Mouse (Mus musculus) E14TG2a.4 (cell line): ENCODE measurements around the gene Nkx2-1.
A peak's percentile ranks its signal among the peaks of the same experiment; 100 is the strongest.

Source experiments
- H3K27me3 ChIP-seq: 2 replicates; pipeline ENCODE4 v1.6.1; 2014; ENCODE audit warnings: low read length, control low read depth; ENCODE audit not compliant: insufficient read depth
- H3K36me3 ChIP-seq: 2 replicates; pipeline ENCODE4 v1.6.1; 2014; ENCODE audit warnings: low read length, control low read depth; ENCODE audit not compliant: insufficient read depth
- H3K4me1 ChIP-seq: replicated peaks from 2 replicates; pipeline ENCODE4 v1.6.1; 2014; ENCODE audit warnings: low read depth, low read length, control low read depth
- H3K4me3 ChIP-seq: replicated peaks from 2 replicates; pipeline ENCODE4 v1.5.1; 2014; ENCODE audit warnings: mild to moderate bottlenecking, low read length
- H3K9me3 ChIP-seq: 2 replicates; pipeline ENCODE4 v1.6.1; 2014; ENCODE audit warnings: low read length, control low read depth
- CTCF ChIP-seq: conservative IDR thresholded peaks from 2 replicates; pipeline ENCODE4 v1.5.1; 2014; ENCODE audit warnings: low read length
- NANOG ChIP-seq: IDR thresholded peaks from 2 replicates; pipeline ENCODE4 v1.6.1; 2014; ENCODE audit warnings: borderline replicate concordance, low read length, mixed read lengths
- POU5F1 ChIP-seq: IDR thresholded peaks from 2 replicates; pipeline ENCODE4 v1.6.1; 2014; ENCODE audit warnings: low read length, borderline replicate concordance

Nkx2-1 gene

DNA sequence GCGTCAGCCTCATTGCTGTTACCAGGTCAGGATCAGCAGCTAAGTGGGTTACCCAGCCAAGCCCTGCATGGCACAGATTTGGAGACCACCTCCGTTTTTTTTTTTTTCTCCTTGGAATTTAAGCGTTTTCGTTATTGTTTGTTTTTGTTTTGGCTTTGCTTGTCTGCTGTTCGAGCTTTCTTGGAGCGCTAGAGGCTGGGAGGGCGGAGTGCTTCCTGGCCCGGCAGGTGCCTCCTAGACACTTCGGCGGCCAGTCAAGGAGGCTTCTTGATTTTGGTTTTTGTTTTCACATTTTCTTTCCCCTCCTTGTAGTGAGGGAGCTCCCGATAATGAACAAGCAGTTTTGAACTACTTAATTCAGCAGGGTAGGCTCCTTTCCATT lies at the start of gene Nkx2-1:
Nkx2-1 (minus strand) TSS at position 25 of the 382 bp plus-strand sequence.
- Histone ChIP-seq H3K4me1 (peaks cover 27% of the 10 kb centered on the region), H3K27me3 (peaks cover 94% of the 10 kb centered on the region)

DNA sequence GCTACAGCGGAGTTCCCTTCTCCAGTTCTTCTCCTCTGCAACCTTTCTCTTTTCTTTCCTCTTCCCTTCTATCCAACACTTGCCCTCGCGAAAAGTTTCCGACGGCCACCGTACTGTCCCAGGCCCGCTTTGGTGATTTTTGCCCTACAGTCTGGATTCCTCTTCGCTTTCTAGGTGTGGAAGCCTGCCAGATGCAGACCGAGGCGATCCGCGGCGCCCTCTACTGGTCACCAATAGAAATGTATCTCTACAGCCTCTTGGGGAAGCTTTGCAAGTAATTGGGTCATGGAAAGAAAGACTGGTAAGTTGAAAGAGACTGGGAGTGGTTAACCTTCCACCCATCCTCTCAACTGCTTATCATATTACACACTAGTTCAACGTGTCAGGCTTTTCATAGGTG lies 4.4 kb upstream of the Nkx2-1 start:
- Histone ChIP-seq H3K9me3 (peaks cover 38% of the 10 kb centered on the region), H3K36me3 (no peaks in the 10 kb centered on the region; the same call in 1 of the 2 replicates), H3K4me3 (0 out of 2 replicates have a peak overlapping the region, but pooled peaks have one; percentile 23), H3K4me1 (peaks cover 9% of the 10 kb centered on the region), H3K27me3 (peaks cover 70% of the 10 kb centered on the region)
- TF ChIP-seq NANOG (no peak), POU5F1 (no peak), CTCF (peak; percentile 70)

More for the DNA sequence above, at the start of gene Nkx2-1:
- H3K4me3 ChIP-seq, result peak within 1 kb of the TSS; percentile 69
- TF ChIP-seq CTCF, result no peak
- no peak for TF ChIP-seq NANOG
- TF ChIP-seq POU5F1, result no peak
- peaks cover 38% of the 10 kb centered on the region for H3K9me3 ChIP-seq
- no peaks in the 10 kb centered on the region; the same call in 1 of the 2 replicates for H3K36me3 ChIP-seq

DNA sequence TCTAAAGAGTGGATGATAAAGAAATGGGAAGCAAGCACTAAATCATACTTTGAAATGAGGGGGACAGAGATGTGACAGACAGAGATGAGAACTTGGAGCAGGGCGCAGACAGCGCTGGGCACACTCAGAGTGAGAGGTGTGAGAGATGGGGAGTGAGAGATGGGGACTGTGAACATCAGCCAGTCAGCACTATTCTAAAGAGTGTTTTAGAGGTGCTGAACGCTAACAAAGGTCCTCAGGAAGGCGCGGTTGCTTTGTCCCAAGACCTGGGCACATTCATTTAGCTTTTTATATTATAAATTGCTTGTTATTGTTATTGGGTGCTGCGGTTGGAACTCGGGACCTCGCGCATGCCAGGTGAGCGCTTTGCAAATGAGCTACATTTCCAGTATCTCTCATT lies 3.9 kb upstream of the Nkx2-1 start:
- Histone ChIP-seq H3K36me3 (no peaks in the 10 kb centered on the region; the same call in 1 of the 2 replicates), H3K4me3 (peak overlapping the region; percentile 23; the same call in 1 of the 2 replicates), H3K27me3 (peaks cover 74% of the 10 kb centered on the region), H3K9me3 (peaks cover 38% of the 10 kb centered on the region), H3K4me1 (peaks cover 13% of the 10 kb centered on the region)
- no peak for TF ChIP-seq NANOG
- no peak for TF ChIP-seq POU5F1
- TF ChIP-seq CTCF, result no peak

DNA sequence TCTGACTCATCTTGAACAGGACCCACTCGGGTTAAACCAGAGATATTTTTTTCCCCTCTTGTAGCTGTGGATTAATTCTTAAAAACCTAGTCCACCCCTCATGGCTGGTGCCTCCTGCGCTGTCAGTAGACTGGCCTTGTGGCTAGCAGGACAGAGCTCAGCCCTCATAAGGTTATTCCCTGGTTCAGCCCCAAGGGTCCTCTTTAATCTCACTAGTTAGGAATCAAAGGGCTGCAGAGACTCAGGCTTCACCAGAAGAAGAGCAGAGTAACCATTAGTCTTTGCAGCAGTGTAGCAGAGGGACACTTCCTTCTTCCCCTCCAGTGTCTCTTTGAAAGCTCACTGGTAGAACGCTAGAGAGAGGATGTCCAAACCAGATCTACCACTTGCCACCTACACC lies 1.9 kb upstream of the Nkx2-1 start:
- Histone ChIP-seq H3K27me3 (peaks cover 91% of the 10 kb centered on the region), H3K9me3 (peaks cover 38% of the 10 kb centered on the region), H3K4me1 (peaks cover 24% of the 10 kb centered on the region), H3K36me3 (no peaks in the 10 kb centered on the region; the same call in 1 of the 2 replicates), H3K4me3 (no peak overlapping the region)
- TF ChIP-seq CTCF (no peak), NANOG (no peak), POU5F1 (no peak)

DNA sequence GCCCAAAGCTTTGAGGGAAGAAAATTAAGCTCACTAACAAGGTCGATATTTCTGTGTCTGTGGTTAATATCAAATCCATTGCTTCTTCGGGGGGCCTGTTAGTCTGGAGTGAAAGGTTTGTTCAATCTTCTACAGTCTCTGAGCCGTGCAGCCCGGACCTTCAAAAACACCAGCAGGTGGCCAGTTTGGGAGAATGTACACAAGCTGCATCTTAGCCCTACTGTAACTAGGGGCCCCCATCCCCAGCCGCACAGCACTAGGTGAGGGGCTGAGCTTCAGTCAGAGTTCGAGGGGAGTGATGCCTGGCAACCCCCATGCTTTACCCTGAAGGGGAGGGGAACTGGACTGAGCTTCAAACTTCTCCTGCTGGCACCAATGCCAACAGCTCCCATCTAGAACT lies 1.2 kb upstream of the Nkx2-1 start:
- Histone ChIP-seq H3K27me3 (peaks cover 94% of the 10 kb centered on the region), H3K4me1 (peaks cover 27% of the 10 kb centered on the region), H3K36me3 (no peaks in the 10 kb centered on the region; the same call in 1 of the 2 replicates), H3K9me3 (peaks cover 38% of the 10 kb centered on the region), H3K4me3 (no peak overlapping the region)
- TF ChIP-seq CTCF (no peak), NANOG (no peak), POU5F1 (no peak)

DNA sequence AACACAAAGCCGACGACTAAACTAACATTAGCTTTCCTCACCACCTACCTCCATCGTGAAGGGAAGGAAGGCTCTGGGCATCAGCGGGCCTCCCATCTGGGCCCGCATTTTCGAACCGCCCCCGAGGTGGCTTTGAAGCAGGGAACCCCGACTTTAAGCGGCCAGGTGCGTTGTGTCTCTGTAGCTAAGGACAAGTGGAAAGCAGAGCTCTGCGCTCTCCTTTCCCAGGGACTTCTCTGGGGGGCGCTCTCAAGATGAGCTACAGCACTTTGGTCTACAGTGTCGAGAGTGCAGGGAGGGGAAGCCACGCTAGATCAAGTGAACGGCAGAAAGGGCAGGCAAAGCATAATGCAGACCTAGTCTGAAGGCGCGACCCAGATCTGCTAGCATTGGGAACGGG lies 634 bp upstream of the Nkx2-1 start:
- peaks cover 94% of the 10 kb centered on the region for H3K27me3 ChIP-seq
- peaks cover 38% of the 10 kb centered on the region for H3K9me3 ChIP-seq
- TF ChIP-seq POU5F1 (no peak), NANOG (no peak), CTCF (no peak)
- peaks cover 27% of the 10 kb centered on the region for H3K4me1 ChIP-seq
- no peak overlapping the region for H3K4me3 ChIP-seq
- no peaks in the 10 kb centered on the region; the same call in 1 of the 2 replicates for H3K36me3 ChIP-seq

DNA sequence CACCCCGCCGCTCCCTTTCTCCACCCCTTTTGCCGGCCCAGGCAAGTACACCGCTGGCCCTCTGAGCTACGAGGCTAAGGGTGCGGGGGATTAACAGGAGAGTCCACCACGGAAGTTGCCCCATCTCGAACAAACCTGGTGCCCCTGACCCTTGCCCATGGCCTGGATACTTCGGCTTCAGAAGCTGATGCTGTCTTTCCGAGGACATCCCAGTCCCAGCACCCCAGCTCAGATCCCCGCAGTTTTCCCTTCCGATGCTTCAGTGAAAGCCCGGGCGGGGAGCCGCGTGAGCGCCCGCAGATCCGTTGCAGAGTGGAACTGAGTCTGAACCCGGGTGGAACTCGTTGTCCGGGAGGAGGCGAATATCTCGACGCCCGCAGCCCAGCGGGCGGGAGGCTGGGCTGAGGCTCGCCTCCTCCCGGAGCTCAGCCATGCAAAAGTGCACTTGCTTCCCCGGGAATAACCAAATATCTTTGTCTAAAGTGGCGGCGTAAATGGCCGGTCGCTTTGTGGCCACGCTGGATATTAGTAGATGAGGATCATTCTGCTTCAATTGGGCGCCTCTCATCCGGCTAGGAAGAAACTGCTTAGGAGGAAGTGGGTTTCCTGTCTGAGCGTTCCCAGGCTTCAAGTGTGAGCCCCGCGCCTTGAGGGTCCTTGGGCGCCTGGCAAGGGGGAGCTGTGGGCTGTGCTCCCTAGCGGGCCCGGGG lies 379 bp downstream of the Nkx2-1 start:
- peak overlapping the region; percentile 69 for H3K4me3 ChIP-seq
- peaks cover 93% of the 10 kb centered on the region for H3K27me3 ChIP-seq
- H3K9me3 ChIP-seq, result peaks cover 38% of the 10 kb centered on the region
- H3K36me3 ChIP-seq, result no peaks in the 10 kb centered on the region; the same call in 1 of the 2 replicates
- peaks cover 27% of the 10 kb centered on the region for H3K4me1 ChIP-seq
- TF ChIP-seq CTCF, result no peak
- TF ChIP-seq POU5F1, result no peak
- no peak for TF ChIP-seq NANOG

DNA sequence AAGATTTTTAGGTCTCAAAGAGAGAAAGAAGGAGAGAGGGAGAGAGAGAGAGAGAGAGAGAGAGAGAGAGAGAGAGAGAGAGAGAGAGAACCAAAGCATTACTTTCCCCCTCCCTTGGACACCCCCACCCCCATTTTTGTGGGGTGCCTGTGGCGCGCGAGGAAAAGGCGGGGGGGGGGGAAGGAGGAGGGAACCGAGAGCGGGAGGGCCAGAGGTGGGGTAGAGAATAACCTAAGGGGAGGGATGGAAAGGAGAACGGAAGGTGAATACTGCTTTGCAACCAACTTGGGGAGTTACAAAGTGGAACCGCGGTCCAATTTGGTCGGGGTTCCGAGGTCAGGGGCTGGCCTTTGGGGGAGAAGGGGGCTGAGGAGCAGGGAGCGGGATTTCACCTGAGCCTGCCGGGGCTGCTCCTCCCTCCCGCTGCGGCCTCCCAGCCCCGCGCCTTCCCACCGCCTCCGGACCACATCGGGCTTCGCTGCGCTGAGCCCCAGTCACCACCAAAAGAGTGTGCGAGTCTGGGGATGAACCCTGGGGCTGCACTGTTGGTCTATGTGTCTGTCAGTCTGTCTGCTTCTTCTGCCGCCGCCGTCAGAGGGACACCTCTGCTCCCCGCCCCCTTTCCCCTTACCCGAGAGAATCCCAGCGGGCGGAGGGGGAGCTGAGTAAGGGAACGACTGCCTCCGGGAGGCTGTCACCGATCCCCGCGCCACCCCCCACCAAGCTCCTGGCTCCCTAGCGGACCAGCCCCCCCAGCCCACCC lies 1.1 kb downstream of the Nkx2-1 start:
- H3K36me3 ChIP-seq, result no peaks in the 10 kb centered on the region; the same call in 1 of the 2 replicates
- TF ChIP-seq CTCF (no peak), NANOG (no peak)
- H3K4me1 ChIP-seq, result peaks cover 23% of the 10 kb centered on the region
- H3K27me3 ChIP-seq, result peaks cover 96% of the 10 kb centered on the region
- peak overlapping the region; percentile 69 for H3K4me3 ChIP-seq
- peaks cover 38% of the 10 kb centered on the region for H3K9me3 ChIP-seq
